Mouse (Mus musculus): ENCODE results near the gene Rlf. TPM values are rescaled to one million over a fixed set of nuclear protein-coding genes. Genes with fewer than 3 reads are reported as not detected.
"Not testable (repeated sequence)": the region's sequence is repeated elsewhere in the genome, so short reads cannot be mapped to it uniquely, and the experiment has no call there.

Rlf gene
- polyA plus RNA-seq, 1 experiment from 2014 or later, result 21.7 TPM

- WGBS, result 86% methylated on average over 2 of the region's 2 CpGs
- H3K4me2 ChIP-seq (ENCODE audit: low read depth, low read length), result no peak overlapping the region
- H3K4me3 ChIP-seq (replicated peaks; ENCODE audit: low read length), result no peak overlapping the region
- H3K9me3 ChIP-seq (replicated peaks; ENCODE audit: control insufficient read depth, low read length), result no peaks in the 10 kb centered on the region
- no peak overlapping the region for H3K27ac ChIP-seq (ENCODE audit: low read length)
- H3K9ac ChIP-seq (ENCODE audit: low read length), result no peak overlapping the region
- no peak for ATAC-seq (ENCODE audit: insufficient read depth, low FRiP score)
- H3K27me3 ChIP-seq (ENCODE audit: control insufficient read depth, insufficient read depth, low read length), result no peaks in the 10 kb centered on the region
- no peaks in the 10 kb centered on the region for H3K4me1 ChIP-seq (ENCODE audit: control insufficient read depth, insufficient read depth, low read length)
- H3K36me3 ChIP-seq (ENCODE audit: control insufficient read depth, insufficient read depth, low read length), result 0 out of 2 replicates have a peak, but pooled peaks cover 9% of the 10 kb centered on the region
These were observed 22.6 kb downstream of the Rlf start for GRCm38 (mm10) chr4:121192306-121192705.

GRCm38 (mm10) chr4:121189341-121189740 lies 25.5 kb downstream of the Rlf start:
- H3K27me3 ChIP-seq (ENCODE audit: control insufficient read depth, insufficient read depth, low read length), result no peaks in the 10 kb centered on the region
- no peak overlapping the region for H3K9ac ChIP-seq (ENCODE audit: low read length)
- no peak overlapping the region for H3K27ac ChIP-seq (ENCODE audit: low read length)
- 0 out of 2 replicates have a peak, but pooled peaks cover 9% of the 10 kb centered on the region for H3K36me3 ChIP-seq (ENCODE audit: control insufficient read depth, insufficient read depth, low read length)
- H3K9me3 ChIP-seq (replicated peaks; ENCODE audit: control insufficient read depth, low read length), result no peaks in the 10 kb centered on the region
- WGBS, result 85% methylated on average over 3 of the region's 3 CpGs
- no peak overlapping the region for H3K4me3 ChIP-seq (replicated peaks; ENCODE audit: low read length)
- H3K4me2 ChIP-seq (ENCODE audit: low read depth, low read length), result no peak overlapping the region
- ATAC-seq (ENCODE audit: insufficient read depth, low FRiP score), result no peak
- no peaks in the 10 kb centered on the region for H3K4me1 ChIP-seq (ENCODE audit: control insufficient read depth, insufficient read depth, low read length)

- peaks cover 30% of the 10 kb centered on the region for H3K36me3 ChIP-seq (ENCODE audit: control insufficient read depth, insufficient read depth, low read length)
- no peak overlapping the region for H3K4me2 ChIP-seq (ENCODE audit: low read depth, low read length)
- 93% methylated on average over 3 of the region's 3 CpGs for WGBS
- no peak overlapping the region for H3K27ac ChIP-seq (ENCODE audit: low read length)
- no peaks in the 10 kb centered on the region for H3K27me3 ChIP-seq (ENCODE audit: control insufficient read depth, insufficient read depth, low read length)
- no peaks in the 10 kb centered on the region for H3K4me1 ChIP-seq (ENCODE audit: control insufficient read depth, insufficient read depth, low read length)
- H3K9ac ChIP-seq (ENCODE audit: low read length), result no peak overlapping the region
- no peak overlapping the region for H3K4me3 ChIP-seq (replicated peaks; ENCODE audit: low read length)
- no peak for ATAC-seq (ENCODE audit: insufficient read depth, low FRiP score)
- H3K9me3 ChIP-seq (replicated peaks; ENCODE audit: control insufficient read depth, low read length), result peaks cover 7% of the 10 kb centered on the region; the same call in 1 of the 2 replicates
These were observed 35.2 kb downstream of the Rlf start for GRCm38 (mm10) chr4:121179669-121180068.

GRCm38 (mm10) chr4:121167656-121168055 lies 47.2 kb downstream of the Rlf start:
- Histone ChIP-seq H3K27ac (ENCODE audit: low read length) (no peak overlapping the region), H3K9me3 (replicated peaks; ENCODE audit: control insufficient read depth, low read length) (0 out of 2 replicates have a peak, but pooled peaks cover 8% of the 10 kb centered on the region), H3K36me3 (ENCODE audit: control insufficient read depth, insufficient read depth, low read length) (peaks cover 61% of the 10 kb centered on the region), H3K4me2 (ENCODE audit: low read depth, low read length) (no peak overlapping the region), H3K4me1 (ENCODE audit: control insufficient read depth, insufficient read depth, low read length) (no peaks in the 10 kb centered on the region), H3K4me3 (replicated peaks; ENCODE audit: low read length) (no peak overlapping the region), H3K27me3 (ENCODE audit: control insufficient read depth, insufficient read depth, low read length) (no peaks in the 10 kb centered on the region), H3K9ac (ENCODE audit: low read length) (no peak overlapping the region)
- 96% methylated on average over 2 of the region's 2 CpGs for WGBS
- ATAC-seq (ENCODE audit: insufficient read depth, low FRiP score), result no peak

- not testable (repeated sequence) for H3K9ac ChIP-seq (ENCODE audit: low read length); H3K4me2 ChIP-seq (ENCODE audit: low read depth, low read length); H3K4me1 ChIP-seq (ENCODE audit: control insufficient read depth, insufficient read depth, low read length); H3K4me3 ChIP-seq (replicated peaks; ENCODE audit: low read length); ATAC-seq (ENCODE audit: insufficient read depth, low FRiP score); H3K9me3 ChIP-seq (replicated peaks; ENCODE audit: control insufficient read depth, low read length); H3K27ac ChIP-seq (ENCODE audit: low read length); H3K27me3 ChIP-seq (ENCODE audit: control insufficient read depth, insufficient read depth, low read length)
- H3K36me3 ChIP-seq (ENCODE audit: control insufficient read depth, insufficient read depth, low read length), result peaks cover 61% of the 10 kb centered on the region
- whole genome bisulfite sequencing, result 54% methylated on average over 3 of the region's 5 CpGs
These were observed 48.2 kb downstream of the Rlf start for GRCm38 (mm10) chr4:121166697-121167096.

GRCm38 (mm10) chr4:121163501-121164030 lies 51.3 kb downstream of the Rlf start:
- Histone ChIP-seq H3K4me3 (replicated peaks; ENCODE audit: low read length) (no peak overlapping the region), H3K9ac (ENCODE audit: low read length) (no peak overlapping the region), H3K36me3 (ENCODE audit: control insufficient read depth, insufficient read depth, low read length) (peaks cover 37% of the 10 kb centered on the region), H3K9me3 (replicated peaks; ENCODE audit: control insufficient read depth, low read length) (0 out of 2 replicates have a peak, but pooled peaks cover under 1% of the 10 kb centered on the region), H3K27me3 (ENCODE audit: control insufficient read depth, insufficient read depth, low read length) (no peaks in the 10 kb centered on the region), H3K4me1 (ENCODE audit: control insufficient read depth, insufficient read depth, low read length) (no peaks in the 10 kb centered on the region), H3K4me2 (ENCODE audit: low read depth, low read length) (no peak overlapping the region), H3K27ac (ENCODE audit: low read length) (no peak overlapping the region)
- ATAC-seq (ENCODE audit: insufficient read depth, low FRiP score), result no peak
- 92% methylated on average over 2 of the region's 2 CpGs for whole genome bisulfite sequencing

- H3K27ac ChIP-seq (ENCODE audit: low read length), result no peak within 1 kb of the TSS
- no peak for ATAC-seq (ENCODE audit: insufficient read depth, low FRiP score)
These were observed 105.8 kb downstream of the Rlf start, which contains the start of gene Tmco2 for GRCm38 (mm10) chr4:121109126-121109525. Tmco2 (minus strand) TSS chr4:121109226.

GRCm38 (mm10) chr4:121103304-121103703 lies 111.6 kb downstream of the Rlf start:
- 86% methylated on average over 4 of the region's 4 CpGs for WGBS
- no peak overlapping the region for H3K27ac ChIP-seq (ENCODE audit: low read length)
- H3K36me3 ChIP-seq (ENCODE audit: control insufficient read depth, insufficient read depth, low read length), result no peaks in the 10 kb centered on the region
- H3K4me3 ChIP-seq (replicated peaks; ENCODE audit: low read length), result no peak overlapping the region
- ATAC-seq (ENCODE audit: insufficient read depth, low FRiP score), result no peak
- H3K9ac ChIP-seq (ENCODE audit: low read length), result no peak overlapping the region
- H3K4me2 ChIP-seq (ENCODE audit: low read depth, low read length), result no peak overlapping the region
- H3K27me3 ChIP-seq (ENCODE audit: control insufficient read depth, insufficient read depth, low read length), result no peaks in the 10 kb centered on the region
- H3K9me3 ChIP-seq (replicated peaks; ENCODE audit: control insufficient read depth, low read length), result no peaks in the 10 kb centered on the region
- no peaks in the 10 kb centered on the region for H3K4me1 ChIP-seq (ENCODE audit: control insufficient read depth, insufficient read depth, low read length)

More at GRCm38 (mm10) chr4:121109126-121109525, 105.8 kb downstream of the Rlf start, which contains the start of gene Tmco2:
- Histone ChIP-seq H3K4me2 (ENCODE audit: low read depth, low read length) (no peak within 1 kb of the TSS), H3K9me3 (replicated peaks; ENCODE audit: control insufficient read depth, low read length) (no peaks in the 10 kb centered on the region), H3K36me3 (ENCODE audit: control insufficient read depth, insufficient read depth, low read length) (no peaks in the 10 kb centered on the region), H3K4me1 (ENCODE audit: control insufficient read depth, insufficient read depth, low read length) (no peaks in the 10 kb centered on the region), H3K4me3 (replicated peaks; ENCODE audit: low read length) (no peak within 1 kb of the TSS), H3K27me3 (ENCODE audit: control insufficient read depth, insufficient read depth, low read length) (no peaks in the 10 kb centered on the region), H3K9ac (ENCODE audit: low read length) (no peak within 1 kb of the TSS)
- 93% methylated on average over 2 of the region's 2 CpGs for WGBS

GRCm38 (mm10) chr4:121097650-121098378 lies 117.1 kb downstream of the Rlf start, which contains the start of gene Zmpste24:
Zmpste24 (minus strand) TSS chr4:121098241.
- WGBS, result under 1% methylated on average over 39 of the region's 39 CpGs
- Histone ChIP-seq H3K9ac (ENCODE audit: low read length) (peak within 1 kb of the TSS; percentile 75), H3K9me3 (replicated peaks; ENCODE audit: control insufficient read depth, low read length) (no peaks in the 10 kb centered on the region), H3K4me3 (replicated peaks; ENCODE audit: low read length) (peak within 1 kb of the TSS; percentile 86), H3K4me1 (ENCODE audit: control insufficient read depth, insufficient read depth, low read length) (peaks cover 4% of the 10 kb centered on the region), H3K27ac (ENCODE audit: low read length) (peak within 1 kb of the TSS; percentile 50), H3K4me2 (ENCODE audit: low read depth, low read length) (peak within 1 kb of the TSS; percentile 66), H3K36me3 (ENCODE audit: control insufficient read depth, insufficient read depth, low read length) (peaks cover 6% of the 10 kb centered on the region), H3K27me3 (ENCODE audit: control insufficient read depth, insufficient read depth, low read length) (no peaks in the 10 kb centered on the region)
- peak; percentile 86 for ATAC-seq (ENCODE audit: insufficient read depth, low FRiP score)

Data from stomach, embryonic 16.5 days (tissue).